Mouse (Mus musculus): ENCODE measurements around the gene Rxfp1. TPM values are rescaled to one million over a fixed set of nuclear protein-coding genes. Genes with fewer than 3 reads are reported as not detected.

Rxfp1 gene
- polyA plus RNA-seq (2015; fragmentation: Nextera tagmentation; extraction: Ambion mirVana) = 0.17 TPM in 1 of 2 replicates, not detected in the other

DNA sequence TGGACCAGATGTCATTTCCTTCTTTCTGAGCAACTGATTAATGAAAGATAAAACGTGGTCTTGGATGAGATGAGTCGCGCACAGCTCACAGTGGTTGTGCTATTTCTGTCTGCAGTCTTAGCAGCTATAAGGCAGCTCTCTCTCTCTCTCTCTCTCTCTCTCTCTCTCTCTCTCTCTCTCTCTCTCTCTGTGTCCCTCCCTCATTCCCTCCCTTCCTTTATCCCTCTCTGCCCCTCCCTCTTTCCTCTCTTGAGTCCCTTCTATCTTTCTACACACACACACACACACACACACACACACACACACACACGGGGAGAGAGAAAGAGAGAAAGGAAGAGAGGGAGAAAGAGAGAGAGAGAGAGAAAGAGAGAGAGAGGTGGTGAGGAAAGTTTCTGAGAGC is at the start of gene Rxfp1:
Gene Rxfp1 (minus strand): TSS at position 101 of the 400 bp plus-strand sequence.
- no peak within 1 kb of the TSS for H3K4me2 ChIP-seq (ENCODE audit: low read depth, low read length)
- no peaks in the 10 kb centered on the region for H3K9me3 ChIP-seq (ENCODE audit: control insufficient read depth, low read length)
- no peaks in the 10 kb centered on the region for H3K27me3 ChIP-seq (replicated peaks; ENCODE audit: control insufficient read depth, insufficient read depth, low read length)
- ATAC-seq = no peak
- no peak within 1 kb of the TSS for H3K27ac ChIP-seq (ENCODE audit: low read length)
- WGBS = 70% methylated on average over 4 of the region's 4 CpGs
- H3K36me3 ChIP-seq (ENCODE audit: control insufficient read depth, insufficient read depth, low read length) = no peaks in the 10 kb centered on the region
- no peak within 1 kb of the TSS for H3K9ac ChIP-seq (ENCODE audit: low read depth, low read length)
- H3K4me1 ChIP-seq (ENCODE audit: control insufficient read depth, insufficient read depth, low read length) = no peaks in the 10 kb centered on the region
- H3K4me3 ChIP-seq (ENCODE audit: low read length) = no peak within 1 kb of the TSS

DNA sequence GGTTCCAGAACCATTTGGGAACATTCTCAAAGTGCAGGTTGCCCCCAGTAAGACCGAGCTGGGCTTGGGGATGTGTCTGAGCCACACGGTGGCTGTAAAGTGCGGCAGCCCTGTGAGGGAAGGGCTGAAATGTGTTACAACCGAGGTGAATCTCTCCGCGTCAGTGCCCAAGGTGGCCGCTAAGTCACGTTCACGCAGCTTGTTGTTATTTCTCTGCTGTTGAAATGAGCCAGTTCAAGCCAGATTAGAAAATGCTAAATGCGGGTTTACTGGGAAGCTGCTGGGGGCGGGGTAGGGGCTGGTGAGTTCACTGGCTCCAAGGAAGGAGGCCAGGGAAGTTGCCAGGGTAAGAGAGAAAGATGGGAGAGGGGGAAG is 46.7 kb upstream of the Rxfp1 start:
- Histone ChIP-seq H3K4me2 (ENCODE audit: low read depth, low read length) (peak overlapping the region; percentile 35), H3K4me3 (ENCODE audit: low read length) (no peak overlapping the region), H3K27me3 (replicated peaks; ENCODE audit: control insufficient read depth, insufficient read depth, low read length) (no peaks in the 10 kb centered on the region), H3K9ac (ENCODE audit: low read depth, low read length) (no peak overlapping the region), H3K9me3 (ENCODE audit: control insufficient read depth, low read length) (no peaks in the 10 kb centered on the region), H3K4me1 (ENCODE audit: control insufficient read depth, insufficient read depth, low read length) (no peaks in the 10 kb centered on the region; the same call in 1 of the 2 replicates), H3K27ac (ENCODE audit: low read length) (no peak overlapping the region), H3K36me3 (ENCODE audit: control insufficient read depth, insufficient read depth, low read length) (no peaks in the 10 kb centered on the region)
- WGBS = 9% methylated on average over 11 of the region's 11 CpGs
- ATAC-seq = no peak

DNA sequence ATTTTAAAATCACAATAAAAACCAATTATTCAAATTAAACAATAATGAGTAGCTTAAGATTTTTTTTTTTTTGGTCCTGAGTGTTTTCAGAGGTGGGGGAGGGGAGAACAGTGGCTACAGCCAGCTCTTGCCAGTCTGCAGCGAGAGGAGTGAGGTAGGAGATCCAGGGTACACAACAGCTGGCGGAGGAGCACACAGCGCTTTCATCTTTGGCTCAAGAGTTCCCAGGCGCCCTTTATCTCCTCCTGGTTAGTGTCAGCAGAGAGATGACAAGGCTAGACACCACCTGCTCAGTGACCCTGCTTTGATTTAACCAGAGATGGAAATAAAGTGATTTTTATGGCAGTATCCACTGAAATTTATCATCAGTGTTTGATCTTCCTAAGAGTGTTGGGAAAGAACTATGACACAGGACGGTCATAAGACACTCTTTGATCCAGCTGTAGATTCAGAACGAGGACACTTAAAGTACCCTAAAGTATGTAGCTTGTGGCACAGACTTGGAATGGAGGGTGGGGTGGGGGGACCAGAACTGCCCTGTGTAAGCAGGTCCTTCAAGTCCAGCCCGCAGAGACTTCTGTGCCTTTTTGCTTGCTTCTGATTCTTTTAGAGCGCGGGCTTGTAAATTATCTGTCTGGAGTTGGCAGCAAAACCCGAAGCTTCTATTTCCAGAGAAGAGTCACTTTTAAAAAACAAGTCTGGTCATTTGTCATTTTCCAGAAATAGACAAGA is 46.1 kb upstream of the Rxfp1 start:
- Histone ChIP-seq H3K4me3 (ENCODE audit: low read length) (no peak overlapping the region), H3K27ac (ENCODE audit: low read length) (no peak overlapping the region), H3K36me3 (ENCODE audit: control insufficient read depth, insufficient read depth, low read length) (no peaks in the 10 kb centered on the region), H3K9me3 (ENCODE audit: control insufficient read depth, low read length) (no peaks in the 10 kb centered on the region), H3K27me3 (replicated peaks; ENCODE audit: control insufficient read depth, insufficient read depth, low read length) (no peaks in the 10 kb centered on the region), H3K9ac (ENCODE audit: low read depth, low read length) (no peak overlapping the region), H3K4me1 (ENCODE audit: control insufficient read depth, insufficient read depth, low read length) (no peaks in the 10 kb centered on the region; the same call in 1 of the 2 replicates), H3K4me2 (ENCODE audit: low read depth, low read length) (peak overlapping the region; percentile 35)
- peak; percentile 56; the same call in 1 of the 2 replicates for ATAC-seq
- WGBS = 26% methylated on average over 10 of the region's 10 CpGs

DNA sequence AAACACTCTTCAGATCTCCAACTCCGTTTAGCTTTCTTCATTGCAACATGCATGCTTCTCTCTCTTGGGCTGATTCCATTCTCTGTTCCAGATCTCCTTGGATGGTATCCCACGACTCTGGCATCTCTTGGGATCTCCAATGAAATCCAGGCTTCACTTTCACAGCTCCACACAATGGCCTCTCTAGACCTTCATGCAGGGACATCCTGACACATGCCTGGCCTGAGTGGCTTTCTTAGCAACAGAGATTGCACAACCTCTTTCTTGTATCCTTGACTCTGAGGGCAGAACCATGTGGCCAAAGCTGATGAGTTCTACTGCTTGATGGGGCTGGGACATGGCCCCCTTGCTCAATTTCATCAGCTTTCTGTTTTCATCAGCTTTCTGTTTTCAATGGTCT is 35.0 kb upstream of the Rxfp1 start:
- Histone ChIP-seq H3K36me3 (ENCODE audit: control insufficient read depth, insufficient read depth, low read length) (no peaks in the 10 kb centered on the region), H3K9ac (ENCODE audit: low read depth, low read length) (no peak overlapping the region), H3K4me1 (ENCODE audit: control insufficient read depth, insufficient read depth, low read length) (no peaks in the 10 kb centered on the region), H3K27ac (ENCODE audit: low read length) (no peak overlapping the region), H3K4me3 (ENCODE audit: low read length) (no peak overlapping the region), H3K9me3 (ENCODE audit: control insufficient read depth, low read length) (no peaks in the 10 kb centered on the region), H3K27me3 (replicated peaks; ENCODE audit: control insufficient read depth, insufficient read depth, low read length) (no peaks in the 10 kb centered on the region), H3K4me2 (ENCODE audit: low read depth, low read length) (no peak overlapping the region)
- WGBS = 79% methylated on average over 2 of the region's 2 CpGs
- no peak for ATAC-seq

DNA sequence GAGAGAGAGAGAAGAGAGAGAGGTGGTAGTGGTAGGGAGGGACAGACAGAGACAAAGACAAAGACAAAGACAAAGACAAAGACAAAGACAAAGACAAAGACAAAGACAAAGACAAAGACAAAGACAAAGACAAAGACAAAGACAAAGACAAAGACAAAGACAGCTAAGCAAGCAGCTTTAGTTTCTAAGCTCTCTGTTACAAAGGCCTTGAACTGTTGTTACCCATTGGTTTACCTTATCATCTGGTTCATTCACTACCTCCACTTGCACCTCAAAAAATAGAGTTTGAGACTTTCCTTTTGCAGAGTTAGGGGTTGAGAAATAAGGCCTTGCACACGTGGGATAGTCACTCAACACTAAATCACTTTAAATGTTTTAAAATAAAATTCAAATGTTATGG is 16.1 kb upstream of the Rxfp1 start:
- no peak overlapping the region for H3K9ac ChIP-seq (ENCODE audit: low read depth, low read length)
- 58% methylated on average over 1 of the region's 1 CpGs for WGBS
- H3K4me2 ChIP-seq (ENCODE audit: low read depth, low read length) = no peak overlapping the region
- no peaks in the 10 kb centered on the region for H3K4me1 ChIP-seq (ENCODE audit: control insufficient read depth, insufficient read depth, low read length)
- H3K4me3 ChIP-seq (ENCODE audit: low read length) = no peak overlapping the region
- H3K27ac ChIP-seq (ENCODE audit: low read length) = no peak overlapping the region
- no peaks in the 10 kb centered on the region for H3K27me3 ChIP-seq (replicated peaks; ENCODE audit: control insufficient read depth, insufficient read depth, low read length)
- H3K36me3 ChIP-seq (ENCODE audit: control insufficient read depth, insufficient read depth, low read length) = no peaks in the 10 kb centered on the region
- ATAC-seq = no peak
- no peaks in the 10 kb centered on the region for H3K9me3 ChIP-seq (ENCODE audit: control insufficient read depth, low read length)

DNA sequence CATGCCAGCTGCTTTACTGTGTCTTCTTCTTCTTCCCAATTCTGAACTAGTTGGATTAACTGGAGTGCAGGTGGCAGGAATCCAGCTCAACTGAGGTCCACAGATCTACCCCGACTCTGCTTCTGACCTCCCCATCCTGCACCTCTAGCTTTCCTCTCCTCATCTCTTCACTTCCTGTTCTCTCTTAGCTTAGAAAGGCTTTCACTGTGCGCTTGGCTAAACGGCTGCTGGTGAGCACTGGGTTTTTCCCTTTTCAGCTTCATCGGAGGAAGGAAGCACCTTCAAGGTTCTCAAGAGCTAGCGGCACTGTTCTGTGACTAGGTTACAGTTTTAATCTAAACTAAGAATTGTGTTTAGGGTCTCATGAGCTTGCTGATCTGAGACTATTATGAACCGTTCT is 8.9 kb upstream of the Rxfp1 start:
- H3K4me1 ChIP-seq (ENCODE audit: control insufficient read depth, insufficient read depth, low read length) = no peaks in the 10 kb centered on the region
- no peaks in the 10 kb centered on the region for H3K36me3 ChIP-seq (ENCODE audit: control insufficient read depth, insufficient read depth, low read length)
- no peak for ATAC-seq
- no peak overlapping the region for H3K27ac ChIP-seq (ENCODE audit: low read length)
- H3K4me2 ChIP-seq (ENCODE audit: low read depth, low read length) = no peak overlapping the region
- no peaks in the 10 kb centered on the region for H3K9me3 ChIP-seq (ENCODE audit: control insufficient read depth, low read length)
- 84% methylated on average over 6 of the region's 6 CpGs for WGBS
- no peaks in the 10 kb centered on the region for H3K27me3 ChIP-seq (replicated peaks; ENCODE audit: control insufficient read depth, insufficient read depth, low read length)
- no peak overlapping the region for H3K4me3 ChIP-seq (ENCODE audit: low read length)
- H3K9ac ChIP-seq (ENCODE audit: low read depth, low read length) = no peak overlapping the region

DNA sequence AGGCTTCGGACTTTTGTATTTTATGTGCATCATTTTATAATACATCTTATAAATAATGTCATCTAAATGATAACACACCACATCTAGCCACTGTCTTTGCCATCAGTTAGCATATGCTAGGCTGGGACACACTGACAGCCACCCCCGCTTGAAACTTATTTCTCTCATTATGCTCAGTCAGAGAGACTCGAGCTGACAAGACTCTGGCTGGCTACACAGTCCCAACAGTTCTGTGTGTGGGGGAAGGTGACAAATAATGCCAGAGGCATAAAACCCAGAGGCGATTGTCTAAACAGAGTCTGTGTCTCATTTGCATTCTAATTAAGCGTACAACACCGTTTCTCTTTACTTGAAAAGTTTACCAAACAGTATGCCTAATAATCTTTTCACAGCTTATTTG is 7.4 kb upstream of the Rxfp1 start:
- ATAC-seq = no peak
- Histone ChIP-seq H3K4me2 (ENCODE audit: low read depth, low read length) (no peak overlapping the region), H3K27ac (ENCODE audit: low read length) (no peak overlapping the region), H3K4me3 (ENCODE audit: low read length) (no peak overlapping the region), H3K27me3 (replicated peaks; ENCODE audit: control insufficient read depth, insufficient read depth, low read length) (no peaks in the 10 kb centered on the region), H3K36me3 (ENCODE audit: control insufficient read depth, insufficient read depth, low read length) (no peaks in the 10 kb centered on the region), H3K4me1 (ENCODE audit: control insufficient read depth, insufficient read depth, low read length) (no peaks in the 10 kb centered on the region), H3K9ac (ENCODE audit: low read depth, low read length) (no peak overlapping the region), H3K9me3 (ENCODE audit: control insufficient read depth, low read length) (no peaks in the 10 kb centered on the region)
- 71% methylated on average over 6 of the region's 6 CpGs for WGBS

DNA sequence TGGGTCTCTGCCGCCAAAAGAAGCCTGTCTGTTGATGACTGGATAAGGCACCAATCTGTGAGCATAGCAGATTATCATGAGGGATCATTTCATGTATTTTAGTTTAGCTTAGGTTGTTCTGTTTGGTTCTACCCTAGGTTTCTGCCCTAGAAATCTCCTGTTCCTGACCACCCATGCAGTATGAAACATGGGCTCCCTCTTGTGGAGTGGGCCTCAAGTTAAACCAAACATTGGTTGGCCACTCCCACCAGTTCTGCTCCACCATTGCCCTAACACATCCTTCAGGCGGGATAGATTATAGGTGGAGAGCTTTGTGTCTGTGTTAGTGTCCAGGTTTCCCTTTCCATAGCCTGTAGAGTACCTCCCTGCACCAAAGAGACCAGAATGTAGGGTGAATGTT is 6.7 kb upstream of the Rxfp1 start:
- Histone ChIP-seq H3K9me3 (ENCODE audit: control insufficient read depth, low read length) (no peaks in the 10 kb centered on the region), H3K27me3 (replicated peaks; ENCODE audit: control insufficient read depth, insufficient read depth, low read length) (no peaks in the 10 kb centered on the region)

DNA sequence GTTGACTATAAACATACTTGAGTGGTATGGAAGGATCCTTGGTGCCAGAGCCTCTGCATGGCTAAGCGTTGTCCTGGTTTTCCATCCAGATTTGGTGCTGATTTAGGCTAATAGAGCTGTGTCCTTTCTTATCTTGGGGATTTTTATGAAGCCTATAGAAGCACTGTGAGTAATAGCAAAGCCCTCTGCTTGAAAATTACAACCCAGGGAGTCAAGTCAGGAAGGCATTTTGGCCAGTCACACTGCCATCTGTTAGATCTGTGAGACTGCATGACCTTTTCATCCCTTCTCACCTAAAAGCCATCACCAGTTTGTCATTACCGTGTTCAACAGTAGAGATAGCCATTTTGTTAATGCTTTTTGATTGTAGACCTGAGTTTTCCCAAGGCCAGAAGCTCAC is 2.7 kb upstream of the Rxfp1 start:
- 79% methylated on average over 2 of the region's 2 CpGs for WGBS
- ATAC-seq = no peak
- Histone ChIP-seq H3K27ac (ENCODE audit: low read length) (no peak overlapping the region), H3K36me3 (ENCODE audit: control insufficient read depth, insufficient read depth, low read length) (no peaks in the 10 kb centered on the region), H3K4me3 (ENCODE audit: low read length) (no peak overlapping the region), H3K9me3 (ENCODE audit: control insufficient read depth, low read length) (no peaks in the 10 kb centered on the region), H3K4me1 (ENCODE audit: control insufficient read depth, insufficient read depth, low read length) (no peaks in the 10 kb centered on the region), H3K9ac (ENCODE audit: low read depth, low read length) (no peak overlapping the region), H3K4me2 (ENCODE audit: low read depth, low read length) (no peak overlapping the region), H3K27me3 (replicated peaks; ENCODE audit: control insufficient read depth, insufficient read depth, low read length) (no peaks in the 10 kb centered on the region)

More for the DNA sequence above, 6.7 kb upstream of the Rxfp1 start:
- Histone ChIP-seq H3K9ac (ENCODE audit: low read depth, low read length) (no peak overlapping the region), H3K4me1 (ENCODE audit: control insufficient read depth, insufficient read depth, low read length) (no peaks in the 10 kb centered on the region), H3K27ac (ENCODE audit: low read length) (no peak overlapping the region), H3K36me3 (ENCODE audit: control insufficient read depth, insufficient read depth, low read length) (no peaks in the 10 kb centered on the region), H3K4me3 (ENCODE audit: low read length) (no peak overlapping the region), H3K4me2 (ENCODE audit: low read depth, low read length) (no peak overlapping the region)
- no peak for ATAC-seq
- WGBS = 84% methylated on average over 2 of the region's 2 CpGs

DNA sequence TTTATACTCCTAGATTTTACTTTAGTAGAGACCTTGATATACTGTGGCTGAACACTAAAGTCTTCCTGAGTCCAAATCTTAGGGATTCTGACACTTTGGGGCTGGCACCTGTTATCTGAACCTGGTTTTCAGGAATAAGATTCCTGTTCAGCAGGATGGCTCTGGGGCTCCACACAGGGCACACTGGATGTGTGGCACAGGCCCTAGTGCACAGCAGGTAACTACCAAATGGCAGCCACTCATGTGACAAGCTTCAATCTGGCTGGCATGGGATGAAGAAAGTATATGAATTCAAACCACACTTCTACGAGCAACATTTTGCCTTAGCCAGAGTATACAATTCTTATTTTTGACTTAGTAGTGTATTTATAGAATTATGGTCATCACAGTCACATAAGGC is 771 bp upstream of the Rxfp1 start:
- Histone ChIP-seq H3K4me1 (ENCODE audit: control insufficient read depth, insufficient read depth, low read length) (no peaks in the 10 kb centered on the region), H3K36me3 (ENCODE audit: control insufficient read depth, insufficient read depth, low read length) (no peaks in the 10 kb centered on the region), H3K4me2 (ENCODE audit: low read depth, low read length) (no peak overlapping the region), H3K9ac (ENCODE audit: low read depth, low read length) (no peak overlapping the region), H3K27me3 (replicated peaks; ENCODE audit: control insufficient read depth, insufficient read depth, low read length) (no peaks in the 10 kb centered on the region), H3K9me3 (ENCODE audit: control insufficient read depth, low read length) (no peaks in the 10 kb centered on the region), H3K4me3 (ENCODE audit: low read length) (no peak overlapping the region), H3K27ac (ENCODE audit: low read length) (no peak overlapping the region)
- no peak for ATAC-seq
- 90% methylated on average over 1 of the region's 1 CpGs for WGBS

Measured in intestine, embryonic 16.5 days (tissue).